Mouse (Mus musculus) MEL (cell line): Measurements from ENCODE around the gene Iqcf1. TPM values are rescaled to one million over a fixed set of nuclear protein-coding genes. Genes with fewer than 3 reads are reported as not detected.

Experiments used
- DNase-seq: peaks from one replicate; pipeline ENCODE4 v3.0.0; 2011; ENCODE audit warnings: low read depth, low spot score
- H3K27ac ChIP-seq: 2 replicates; pipeline ENCODE4 v1.5.1; 2012; ENCODE audit warnings: low read depth, mild to moderate bottlenecking, control low read depth, low read length, moderate library complexity; ENCODE audit not compliant: control insufficient read depth
- H3K27me3 ChIP-seq, 2 experiments: fragments of 150-350 bp in 1 of 2; sonication (generic) in 1 of 2; 2 replicates each; pipeline ENCODE4 v1.6.1; 2012; ENCODE audit warnings: low read length in 2 of 2, mild to moderate bottlenecking in 2 of 2, improper control_type of control experiment in 1 of 2, moderate library complexity in 1 of 2; ENCODE audit not compliant: insufficient read depth in 2 of 2, control insufficient read depth in 1 of 2
- H3K36me3 ChIP-seq, 2 experiments: 2 replicates each; pipeline ENCODE4 v1.6.1; 2012 to 2014; ENCODE audit warnings: low read length in 2 of 2, improper control_type of control experiment in 1 of 2, inconsistent platforms in 1 of 2, mild to moderate bottlenecking in 1 of 2; ENCODE audit not compliant: insufficient read depth in 2 of 2, control insufficient read depth in 1 of 2
- H3K4me1 ChIP-seq, 2 experiments: fragments of 150-350 bp in 1 of 2; sonication (generic) in 1 of 2; 2 replicates each; pipeline ENCODE4 v1.6.1; 2012; ENCODE audit warnings: low read length in 2 of 2, improper control_type of control experiment in 1 of 2, mild to moderate bottlenecking in 1 of 2; ENCODE audit not compliant: insufficient read depth in 2 of 2, control insufficient read depth in 1 of 2
- H3K4me3 ChIP-seq, 2 experiments: fragments of 150-350 bp in 1 of 2; sonication (generic) in 1 of 2; 2 replicates each; pipeline ENCODE4 v1.5.1; 2012; ENCODE audit warnings: low read depth in 2 of 2, low read length in 2 of 2, mild to moderate bottlenecking in 2 of 2, moderate library complexity in 2 of 2, control low read depth in 1 of 2, improper control_type of control experiment in 1 of 2; ENCODE audit not compliant: control insufficient read depth in 1 of 2, insufficient read depth in 1 of 2
- H3K79me2 ChIP-seq: 2 replicates; pipeline ENCODE4 v1.6.1; 2012; ENCODE audit warnings: mild to moderate bottlenecking, low read length, moderate library complexity; ENCODE audit not compliant: control insufficient read depth, poor library complexity, insufficient read depth
- H3K9ac ChIP-seq: 2 replicates; pipeline ENCODE4 v1.6.1; 2012; ENCODE audit warnings: low read depth, mild to moderate bottlenecking, control low read depth, low read length, moderate library complexity; ENCODE audit not compliant: control insufficient read depth, poor library complexity, severe bottlenecking
- H3K9me3 ChIP-seq: fragments of 150-350 bp; sonication (generic); replicated peaks from 2 replicates; pipeline ENCODE4 v1.6.1; 2012; ENCODE audit warnings: mild to moderate bottlenecking, low read length, improper control_type of control experiment, moderate library complexity; ENCODE audit not compliant: insufficient read depth
- CHD1 ChIP-seq: IDR thresholded peaks from 2 replicates; pipeline ENCODE4 v1.6.1; 2012; ENCODE audit warnings: low read depth, mild to moderate bottlenecking, inconsistent platforms, low read length, improper control_type of control experiment
- CTCF ChIP-seq, 3 experiments: IDR thresholded peaks in 2 of 3; conservative IDR thresholded peaks in 1 of 3; 2 replicates each; pipeline ENCODE4 v1.5.1; 2011 to 2012; ENCODE audit warnings: low read length in 3 of 3, low read depth in 2 of 3, mild to moderate bottlenecking in 2 of 3, improper control_type of control experiment in 1 of 3, inconsistent platforms in 1 of 3, mixed read lengths in 1 of 3, moderate library complexity in 1 of 3; ENCODE audit not compliant: control insufficient read depth in 1 of 3, insufficient read depth in 1 of 3, poor library complexity in 1 of 3, severe bottlenecking in 1 of 3
- ELF1 ChIP-seq: IDR thresholded peaks from 2 replicates; pipeline ENCODE4 v1.6.1; 2014; ENCODE audit warnings: low read depth, mild to moderate bottlenecking, inconsistent platforms, low read length, improper control_type of control experiment, moderate library complexity
- EP300 ChIP-seq, 2 experiments: IDR thresholded peaks; 2 replicates each; pipeline ENCODE4 v1.6.1; 2011; ENCODE audit warnings: improper control_type of control experiment in 2 of 2, low read length in 2 of 2, low read depth in 1 of 2, mild to moderate bottlenecking in 1 of 2
- GABPA ChIP-seq: IDR thresholded peaks from 2 replicates; pipeline ENCODE4 v1.6.1; 2012; ENCODE audit warnings: low read depth, mild to moderate bottlenecking, inconsistent platforms, low read length, improper control_type of control experiment, moderate library complexity
- GATA1 ChIP-seq: IDR thresholded peaks from 2 replicates; pipeline ENCODE4 v1.6.1; 2011; ENCODE audit warnings: low read depth, low read length, improper control_type of control experiment
- HCFC1 ChIP-seq: IDR thresholded peaks from 2 replicates; pipeline ENCODE4 v1.6.1; 2012; ENCODE audit warnings: low read depth, mild to moderate bottlenecking, inconsistent platforms, low read length, improper control_type of control experiment, moderate library complexity
- KAT2A ChIP-seq: conservative IDR thresholded peaks from 2 replicates; pipeline ENCODE4 v1.6.1; 2012; ENCODE audit warnings: low read depth, low read length, improper control_type of control experiment, inconsistent platforms
- MEF2A ChIP-seq: IDR thresholded peaks from 2 replicates; pipeline ENCODE4 v1.6.1; 2014; ENCODE audit warnings: low read depth, mild to moderate bottlenecking, inconsistent platforms, low read length, improper control_type of control experiment; ENCODE audit not compliant: poor library complexity, insufficient replicate concordance, severe bottlenecking; ENCODE audit errors: extremely low read depth
- MXI1 ChIP-seq: IDR thresholded peaks from 2 replicates; pipeline ENCODE4 v1.6.1; 2011; ENCODE audit warnings: mild to moderate bottlenecking, low read depth, low read length, improper control_type of control experiment
- NELFE ChIP-seq: IDR thresholded peaks from 2 replicates; pipeline ENCODE4 v1.6.1; 2011; ENCODE audit warnings: low read depth, low read length, improper control_type of control experiment
- NRF1 ChIP-seq: IDR thresholded peaks from 2 replicates; pipeline ENCODE4 v1.6.1; 2014; ENCODE audit warnings: low read depth, mild to moderate bottlenecking, inconsistent platforms, low read length, improper control_type of control experiment, moderate library complexity; ENCODE audit not compliant: poor library complexity, insufficient read depth, severe bottlenecking
- POLR2A ChIP-seq, 2 experiments: IDR thresholded peaks; 2 replicates each; pipeline ENCODE4 v1.6.1; 2011 to 2012; ENCODE audit warnings: low read length in 2 of 2, mild to moderate bottlenecking in 2 of 2, control low read depth in 1 of 2, improper control_type of control experiment in 1 of 2, low read depth in 1 of 2, moderate library complexity in 1 of 2; ENCODE audit not compliant: control insufficient read depth in 1 of 2, insufficient read depth in 1 of 2, poor library complexity in 1 of 2
- SIN3A ChIP-seq: IDR thresholded peaks from 2 replicates; pipeline ENCODE4 v1.6.1; 2012; ENCODE audit warnings: low read length, improper control_type of control experiment, inconsistent platforms
- SMC3 ChIP-seq: IDR thresholded peaks from 2 replicates; pipeline ENCODE4 v1.6.1; 2011; ENCODE audit warnings: low read depth, low read length, improper control_type of control experiment
- TAL1 ChIP-seq: IDR thresholded peaks from 2 replicates; pipeline ENCODE4 v1.6.1; 2012; ENCODE audit warnings: mild to moderate bottlenecking, inconsistent platforms, low read length, moderate library complexity, mixed read lengths
- TBP ChIP-seq: IDR thresholded peaks from 2 replicates; pipeline ENCODE4 v1.8.0; 2011; ENCODE audit warnings: low read depth, low read length, improper control_type of control experiment
- TCF12 ChIP-seq: IDR thresholded peaks from 2 replicates; pipeline ENCODE4 v1.6.1; 2014; ENCODE audit warnings: low read depth, mild to moderate bottlenecking, inconsistent platforms, low read length, improper control_type of control experiment, moderate library complexity
- USF2 ChIP-seq, 2 experiments: IDR thresholded peaks; 2 replicates each; pipeline ENCODE4 v1.6.1; 2011 to 2012; ENCODE audit warnings: improper control_type of control experiment in 2 of 2, low read length in 2 of 2, borderline replicate concordance in 1 of 2, inconsistent platforms in 1 of 2, low read depth in 1 of 2, mild to moderate bottlenecking in 1 of 2; ENCODE audit not compliant: insufficient read depth in 1 of 2
- ZC3H11A ChIP-seq: IDR thresholded peaks from 2 replicates; pipeline ENCODE4 v1.6.1; 2012; ENCODE audit warnings: low read depth, mild to moderate bottlenecking, inconsistent platforms, low read length, improper control_type of control experiment
- ZMIZ1 ChIP-seq: IDR thresholded peaks from 2 replicates; pipeline ENCODE4 v1.6.1; 2012; ENCODE audit warnings: low read depth, mild to moderate bottlenecking, inconsistent platforms, low read length, improper control_type of control experiment, moderate library complexity
- ZNF384 ChIP-seq: IDR thresholded peaks from 2 replicates; pipeline ENCODE4 v1.6.1; 2012; ENCODE audit warnings: low read depth, mild to moderate bottlenecking, inconsistent platforms, low read length, improper control_type of control experiment
- polyA plus RNA-seq, 2 experiments: library from polyadenylated mRNA; stranded (reverse) in 1 of 2; unstranded in 1 of 2; fragments of >175 nt in 1 of 2; fragments of >200 nt in 1 of 2; gene quantifications; 2 replicates each; pipeline versions ENCODE4 v1.2.1 to v1.2.4; 2012; ENCODE audit warnings: low replicate concordance in 2 of 2, low read depth in 1 of 2; ENCODE audit not compliant: insufficient read length in 2 of 2, insufficient read depth in 1 of 2, missing spikeins in 1 of 2
- total RNA-seq: library from RNA; depleted of rRNA; stranded (reverse); fragments of 300-350 nt; gene quantifications from 2 replicates; pipeline ENCODE4 v1.2.3, GENCODE M21; 2012

Iqcf1 gene
- total and polyA plus RNA-seq, 3 experiments: 0.52 TPM; not detected in 2

- H3K9ac ChIP-seq: no peak overlapping the region
- H3K4me1 ChIP-seq: peaks cover 0 to 10% of the 10 kb centered on the region in 2 experiments; a peak in 3 of 4 replicates
- H3K79me2 ChIP-seq: peaks cover 2% of the 10 kb centered on the region
- H3K9me3 ChIP-seq: no peaks in the 10 kb centered on the region
- no peak for TF ChIP-seq ZMIZ1
- no peak for TF ChIP-seq ELF1
- TF ChIP-seq MEF2A: no peak
- TF ChIP-seq EP300 (IDR thresholded peaks at IDR 0.05; ENCODE audit: low read depth in 1 of 2, low read length in 2 of 2): no peak
- TF ChIP-seq CHD1: no peak
- TF ChIP-seq SMC3: no peak
- no peak for TF ChIP-seq SIN3A
- TF ChIP-seq ZC3H11A: no peak
- no peak for TF ChIP-seq KAT2A
- no peak for TF ChIP-seq HCFC1
- H3K4me3 ChIP-seq: no peak overlapping the region
- H3K27me3 ChIP-seq: no peaks in the 10 kb centered on the region
- no peak for DNase-seq
- H3K27ac ChIP-seq: no peak overlapping the region
- H3K36me3 ChIP-seq: no peaks in the 10 kb centered on the region; a peak in 1 of 4 replicates
Observed at GRCm38 (mm10) chr9:106472321-106472720, 27.4 kb upstream of the Iqcf1 start.

GRCm38 (mm10) chr9:106473081-106473752, 26.6 kb upstream of the Iqcf1 start:
- Histone ChIP-seq H3K9me3 (no peaks in the 10 kb centered on the region), H3K79me2 (peaks cover 11% of the 10 kb centered on the region), H3K4me1 (peaks cover 0 to 14% of the 10 kb centered on the region in 2 experiments; a peak in 3 of 4 replicates), H3K27ac (no peak overlapping the region), H3K36me3 (peaks cover 0 to 2% of the 10 kb centered on the region in 2 experiments; a peak in 2 of 4 replicates), H3K27me3 (no peaks in the 10 kb centered on the region), H3K4me3 (no peak overlapping the region), H3K9ac (no peak overlapping the region)
- TF ChIP-seq POLR2A (IDR thresholded peaks at IDR 0.05; ENCODE audit: control insufficient read depth in 1 of 2, insufficient read depth in 1 of 2, low read depth in 1 of 2, low read length in 2 of 2, poor library complexity in 1 of 2) (no peak), NELFE (no peak), NRF1 (no peak), ELF1 (no peak), CTCF (IDR thresholded peaks at IDR 0.05 in 2 of 3, conservative IDR thresholded peaks at IDR 0.05 in 1 of 3; ENCODE audit: control insufficient read depth in 1 of 3, insufficient read depth in 1 of 3, low read depth in 2 of 3, low read length in 3 of 3, poor library complexity in 1 of 3, severe bottlenecking in 1 of 3) (no peak), GATA1 (no peak), MXI1 (no peak), TAL1 (no peak), TBP (no peak), HCFC1 (no peak), CHD1 (no peak), TCF12 (no peak), USF2 (IDR thresholded peaks at IDR 0.05; ENCODE audit: borderline replicate concordance in 1 of 2, insufficient read depth in 1 of 2, low read depth in 1 of 2, low read length in 2 of 2) (no peak), GABPA (no peak), ZNF384 (no peak)
- no peak for DNase-seq
